Mouse (Mus musculus): ENCODE data around the gene Limk1.

DNA sequence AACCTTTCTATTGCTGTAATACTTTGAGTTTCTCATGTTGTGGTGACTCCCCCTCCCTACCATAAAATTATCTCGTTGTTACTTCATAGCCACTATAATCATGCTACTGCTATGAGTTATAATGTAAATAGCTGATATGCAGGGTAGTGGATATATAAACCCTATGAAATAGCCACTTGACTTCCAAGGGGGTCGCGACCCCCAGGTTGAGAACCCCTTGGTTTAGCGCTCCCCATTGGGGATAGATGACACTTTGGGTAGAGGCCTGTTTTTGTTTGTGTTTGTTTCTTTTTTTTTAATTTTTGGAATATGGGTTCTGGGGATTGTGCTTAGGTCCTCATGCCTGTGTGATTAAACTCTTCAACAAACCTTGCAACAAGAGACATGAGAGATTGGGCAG is 36.9 kb upstream of the Limk1 start:
- TF ChIP-seq CTCF (conservative IDR thresholded peaks at IDR 0.05; ENCODE audit: low read length) (no peak), POU5F1 (IDR thresholded peaks at IDR 0.05; ENCODE audit: borderline replicate concordance, low read length) (no peak)

All from E14TG2a.4 (cell line).